Mouse (Mus musculus): ENCODE results near the gene Gorasp1. TPM values are rescaled to one million over a fixed set of nuclear protein-coding genes. Genes with fewer than 3 reads are reported as not detected.

Gorasp1 gene
- polyA plus RNA-seq (2016; fragmentation: Nextera tagmentation; extraction: Ambion mirVana), result 27.8 and 29.6 TPM in 2 replicates

DNA sequence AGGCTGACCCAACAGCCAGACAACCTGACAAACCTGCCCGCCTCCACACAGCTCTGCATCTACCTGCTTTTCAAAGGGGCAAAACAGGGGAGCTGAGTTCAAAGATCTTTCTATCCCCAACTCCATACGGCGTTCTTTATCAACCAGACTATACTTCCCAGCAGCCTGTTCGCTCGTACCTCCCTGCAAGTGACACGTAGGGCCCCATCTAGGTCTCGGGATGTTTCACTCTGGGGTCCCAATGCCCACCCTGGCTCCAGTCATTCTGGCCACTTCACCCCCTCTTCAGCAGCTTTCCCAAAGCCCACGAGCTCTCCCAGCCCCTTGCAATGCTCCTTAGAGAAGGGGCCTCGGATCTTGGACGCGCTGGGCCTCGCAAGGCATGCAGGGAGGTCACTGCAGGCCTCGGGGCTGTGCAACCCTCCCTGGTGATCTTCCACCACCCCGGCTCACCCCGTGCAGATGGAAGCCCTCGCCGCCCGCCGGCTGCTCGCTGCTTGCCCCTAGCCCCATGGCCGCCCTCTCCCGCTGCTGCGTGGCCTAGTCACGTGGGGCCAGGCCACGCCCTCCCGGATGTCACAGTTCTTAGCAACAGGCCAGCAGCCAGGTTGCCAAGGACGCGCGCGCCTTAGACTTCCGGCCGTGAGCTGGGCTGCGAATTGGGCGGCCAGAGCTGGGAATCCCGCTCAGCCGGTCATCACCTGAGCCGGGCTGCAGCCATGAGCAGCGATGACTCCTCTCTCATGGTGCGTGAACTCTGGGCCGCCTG is at the start of gene Gorasp1, which contains the start of gene Ttc21a:
TSS of gene Gorasp1 (minus strand) at position 561 of the 769 bp plus-strand sequence.
TSS of gene Ttc21a (plus strand) at position 602 of the 769 bp plus-strand sequence.
- Histone ChIP-seq H3K27ac (peak within 1 kb of the TSS; percentile 93), H3K27me3 (ENCODE audit: insufficient read depth, poor library complexity, severe bottlenecking) (no peaks in the 10 kb centered on the region), H3K4me3 (peak within 1 kb of the TSS; percentile 75), H3K4me1 (replicated peaks) (peaks cover 36% of the 10 kb centered on the region), H3K36me3 (peaks cover 10% of the 10 kb centered on the region), H3K9me3 (no peaks in the 10 kb centered on the region)
- peak; percentile 95 for DNase-seq (ENCODE audit: low spot score)
- 4% methylated on average over 40 of the region's 40 CpGs for WGBS

DNA sequence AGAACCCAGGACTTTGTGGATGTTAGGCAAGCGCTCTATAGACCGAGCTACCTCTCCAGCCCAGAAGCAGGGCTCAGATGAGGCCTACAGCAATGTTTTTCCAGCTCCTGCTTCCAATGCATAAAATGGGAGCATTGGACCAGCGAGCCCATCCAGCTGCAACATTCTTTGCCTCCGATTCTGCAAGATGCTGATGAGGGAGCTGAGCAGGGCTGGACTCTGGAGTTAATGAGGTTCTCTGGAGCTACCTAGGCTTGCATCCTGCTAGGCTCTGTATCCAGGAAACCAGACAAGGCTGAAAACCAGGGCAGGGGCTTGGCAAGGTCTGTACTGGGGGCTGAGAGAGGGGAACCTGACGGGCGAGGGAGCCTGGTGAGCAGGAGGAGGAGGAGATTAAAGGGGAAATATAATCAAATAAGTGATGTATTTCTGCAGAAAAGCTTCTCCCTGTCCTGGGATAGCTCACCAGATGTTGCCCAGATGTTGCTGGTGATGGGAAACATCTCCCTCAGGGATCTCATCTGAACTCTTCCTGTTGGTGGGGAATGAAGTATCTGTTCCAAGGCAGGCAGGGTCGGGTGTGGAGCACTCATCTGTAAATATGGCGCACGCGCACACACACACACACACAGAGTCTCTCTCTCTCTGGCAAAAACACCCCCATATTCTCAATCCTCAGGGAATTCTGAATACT is 48.7 kb upstream of the Gorasp1 start:
- H3K4me1 ChIP-seq (replicated peaks), result peaks cover 41% of the 10 kb centered on the region
- WGBS, result 77% methylated on average over 10 of the region's 10 CpGs
- H3K4me3 ChIP-seq, result no peak overlapping the region
- H3K27ac ChIP-seq, result no peak overlapping the region
- H3K9me3 ChIP-seq, result no peaks in the 10 kb centered on the region
- no peak for DNase-seq (ENCODE audit: low spot score)
- H3K36me3 ChIP-seq, result no peaks in the 10 kb centered on the region
- peaks cover 27% of the 10 kb centered on the region for H3K27me3 ChIP-seq (ENCODE audit: insufficient read depth, poor library complexity, severe bottlenecking)

DNA sequence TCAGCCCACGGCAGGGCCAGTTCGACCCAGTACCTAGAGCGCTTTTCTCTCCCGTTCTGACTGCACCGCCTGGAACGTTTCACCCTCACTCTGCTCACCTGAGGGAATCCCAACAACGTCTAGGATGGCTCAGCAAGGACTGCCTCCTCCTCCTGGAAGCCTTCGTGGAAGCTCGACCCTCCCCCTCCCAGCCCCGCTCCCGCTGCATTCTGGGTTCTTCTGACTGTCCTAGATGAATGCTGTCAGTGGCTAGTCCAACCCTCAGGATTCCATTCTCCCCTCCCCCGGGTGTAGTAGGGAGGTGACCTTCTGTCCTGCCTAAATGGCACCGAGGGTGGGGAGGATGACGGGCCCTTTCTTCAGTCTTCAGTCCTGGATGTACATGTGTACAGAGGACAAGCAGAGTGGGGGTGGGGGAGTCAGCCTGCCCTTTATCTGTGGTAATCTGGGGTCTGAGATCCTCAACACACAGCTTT is 47.2 kb upstream of the Gorasp1 start, which contains the start of gene Csrnp1:
TSS of gene Csrnp1 (minus strand) at position 123 of the 476 bp plus-strand sequence.
- Histone ChIP-seq H3K9me3 (no peaks in the 10 kb centered on the region), H3K36me3 (no peaks in the 10 kb centered on the region), H3K4me1 (replicated peaks) (peaks cover 56% of the 10 kb centered on the region), H3K27ac (peak within 1 kb of the TSS; percentile 86), H3K27me3 (ENCODE audit: insufficient read depth, poor library complexity, severe bottlenecking) (peaks cover 27% of the 10 kb centered on the region), H3K4me3 (peak within 1 kb of the TSS; percentile 69)
- DNase-seq (ENCODE audit: low spot score), result peak; percentile 61
- WGBS, result 2% methylated on average over 14 of the region's 14 CpGs

DNA sequence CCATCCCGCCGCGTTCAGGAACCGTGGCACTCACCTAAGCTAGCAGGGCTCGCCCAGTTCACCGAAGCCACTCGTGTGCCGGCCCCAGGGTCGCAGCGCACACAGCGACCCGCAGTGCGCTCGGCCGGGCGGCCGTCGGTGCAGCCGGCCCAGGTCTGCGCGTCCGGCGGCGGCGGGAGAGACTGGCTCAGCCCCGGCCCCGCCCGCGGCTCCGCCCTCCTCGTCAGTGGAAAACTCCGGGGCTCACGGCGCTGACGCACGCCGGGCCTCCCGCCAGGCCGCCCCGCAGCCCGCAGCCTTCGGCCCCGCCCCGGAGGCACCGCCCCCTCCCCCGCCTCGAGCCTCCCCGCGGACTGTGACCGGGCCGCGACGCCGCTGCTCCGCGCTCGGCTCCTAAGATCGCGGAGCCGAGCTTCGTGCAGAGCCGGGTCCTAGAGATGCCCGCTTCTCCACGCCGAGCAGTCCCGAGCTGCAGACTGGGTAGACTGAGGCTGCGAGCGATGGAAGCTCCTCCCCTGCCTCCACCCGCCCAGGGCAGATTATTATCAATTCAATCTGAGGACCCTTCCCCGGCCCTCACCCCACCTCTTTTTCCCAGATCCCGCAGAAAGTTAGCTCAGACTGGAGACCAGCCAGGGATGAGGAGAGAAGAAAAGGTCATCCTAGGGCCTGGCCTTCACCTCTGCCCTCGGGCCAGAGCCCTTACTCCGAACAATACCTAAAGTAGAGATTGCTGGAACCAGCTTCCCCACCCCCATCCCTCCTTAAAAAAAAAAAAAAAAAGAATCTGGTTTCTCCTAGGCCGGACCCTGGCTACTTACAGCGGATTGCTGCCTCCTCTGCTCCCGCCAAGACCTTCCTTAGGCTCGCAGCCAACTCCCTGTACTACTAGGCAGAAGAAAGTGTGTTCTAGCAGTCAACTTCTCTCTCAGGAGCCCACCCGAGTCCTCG is 46.5 kb upstream of the Gorasp1 start:
- H3K4me1 ChIP-seq (replicated peaks), result peaks cover 63% of the 10 kb centered on the region
- no peaks in the 10 kb centered on the region for H3K36me3 ChIP-seq
- no peaks in the 10 kb centered on the region for H3K9me3 ChIP-seq
- under 1% methylated on average over 79 of the region's 79 CpGs for WGBS
- H3K4me3 ChIP-seq, result peak overlapping the region; percentile 69
- H3K27ac ChIP-seq, result peak overlapping the region; percentile 86
- H3K27me3 ChIP-seq (ENCODE audit: insufficient read depth, poor library complexity, severe bottlenecking), result peaks cover 27% of the 10 kb centered on the region
- peak; percentile 79 for DNase-seq (ENCODE audit: low spot score)

DNA sequence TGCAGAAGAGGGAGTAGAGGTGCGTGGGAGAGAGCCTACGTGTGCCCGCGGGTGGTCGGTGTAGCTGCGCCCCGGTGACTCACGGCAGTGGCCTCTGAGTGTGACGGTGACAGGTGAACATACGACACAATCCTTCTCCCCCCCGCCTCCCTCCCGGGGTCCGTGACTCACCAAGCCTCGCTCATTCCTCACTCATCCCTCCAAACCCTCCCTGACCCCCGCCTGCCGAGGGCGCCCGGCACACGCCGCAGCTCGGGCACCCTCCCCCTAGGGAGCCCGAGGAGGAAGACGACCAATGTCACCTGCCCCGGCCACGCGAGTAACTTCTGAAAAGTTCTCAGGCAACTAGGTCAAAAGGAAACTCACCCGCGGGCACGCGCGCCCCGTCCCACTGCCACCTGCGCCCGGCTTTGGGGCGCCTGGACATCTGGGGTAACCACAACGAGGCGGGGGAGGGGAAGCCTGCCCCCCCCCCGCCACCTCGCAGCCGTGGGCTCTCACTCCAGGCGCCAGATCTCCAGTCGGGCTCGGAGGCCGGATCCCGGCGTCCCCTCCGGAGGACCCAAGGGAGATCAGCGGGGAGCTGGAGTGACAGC is 45.7 kb upstream of the Gorasp1 start:
- WGBS, result 0% methylated on average over 48 of the region's 48 CpGs
- H3K27me3 ChIP-seq (ENCODE audit: insufficient read depth, poor library complexity, severe bottlenecking), result peaks cover 27% of the 10 kb centered on the region
- DNase-seq (ENCODE audit: low spot score), result peak; percentile 23
- peaks cover 71% of the 10 kb centered on the region for H3K4me1 ChIP-seq (replicated peaks)
- H3K4me3 ChIP-seq, result peak overlapping the region; percentile 69
- H3K36me3 ChIP-seq, result no peaks in the 10 kb centered on the region
- no peaks in the 10 kb centered on the region for H3K9me3 ChIP-seq
- peak overlapping the region; percentile 86 for H3K27ac ChIP-seq

DNA sequence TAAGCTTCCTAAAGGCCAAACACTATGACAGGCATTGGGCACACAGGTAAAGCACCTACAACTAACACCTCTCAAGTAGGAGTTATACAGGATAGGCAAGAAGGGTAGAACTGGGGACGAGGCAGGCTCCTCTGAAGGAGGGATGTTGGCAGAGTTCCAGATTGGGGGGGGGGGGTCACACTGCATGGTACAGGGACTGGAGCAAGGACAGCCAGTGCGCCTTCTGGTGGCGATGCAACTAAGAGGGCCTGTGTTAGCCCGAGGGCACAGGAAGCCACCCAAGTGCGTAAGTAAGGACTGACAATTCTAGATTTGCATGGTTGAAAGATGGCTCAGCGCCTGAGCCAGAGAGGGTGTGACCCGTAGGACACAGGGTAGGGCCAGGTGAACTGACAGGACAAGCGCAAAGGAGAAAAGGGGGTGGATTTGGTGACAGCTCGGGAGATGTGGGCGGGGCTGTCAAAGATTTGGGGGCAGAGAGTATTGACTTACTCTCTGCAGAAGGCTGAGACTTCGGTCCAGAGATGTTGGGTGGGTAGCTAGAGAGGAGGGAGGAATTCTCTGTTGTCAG is 45.0 kb upstream of the Gorasp1 start:
- Histone ChIP-seq H3K4me1 (replicated peaks) (peaks cover 78% of the 10 kb centered on the region), H3K27ac (peak overlapping the region; percentile 90)
- 1% methylated on average over 11 of the region's 11 CpGs for WGBS

DNA sequence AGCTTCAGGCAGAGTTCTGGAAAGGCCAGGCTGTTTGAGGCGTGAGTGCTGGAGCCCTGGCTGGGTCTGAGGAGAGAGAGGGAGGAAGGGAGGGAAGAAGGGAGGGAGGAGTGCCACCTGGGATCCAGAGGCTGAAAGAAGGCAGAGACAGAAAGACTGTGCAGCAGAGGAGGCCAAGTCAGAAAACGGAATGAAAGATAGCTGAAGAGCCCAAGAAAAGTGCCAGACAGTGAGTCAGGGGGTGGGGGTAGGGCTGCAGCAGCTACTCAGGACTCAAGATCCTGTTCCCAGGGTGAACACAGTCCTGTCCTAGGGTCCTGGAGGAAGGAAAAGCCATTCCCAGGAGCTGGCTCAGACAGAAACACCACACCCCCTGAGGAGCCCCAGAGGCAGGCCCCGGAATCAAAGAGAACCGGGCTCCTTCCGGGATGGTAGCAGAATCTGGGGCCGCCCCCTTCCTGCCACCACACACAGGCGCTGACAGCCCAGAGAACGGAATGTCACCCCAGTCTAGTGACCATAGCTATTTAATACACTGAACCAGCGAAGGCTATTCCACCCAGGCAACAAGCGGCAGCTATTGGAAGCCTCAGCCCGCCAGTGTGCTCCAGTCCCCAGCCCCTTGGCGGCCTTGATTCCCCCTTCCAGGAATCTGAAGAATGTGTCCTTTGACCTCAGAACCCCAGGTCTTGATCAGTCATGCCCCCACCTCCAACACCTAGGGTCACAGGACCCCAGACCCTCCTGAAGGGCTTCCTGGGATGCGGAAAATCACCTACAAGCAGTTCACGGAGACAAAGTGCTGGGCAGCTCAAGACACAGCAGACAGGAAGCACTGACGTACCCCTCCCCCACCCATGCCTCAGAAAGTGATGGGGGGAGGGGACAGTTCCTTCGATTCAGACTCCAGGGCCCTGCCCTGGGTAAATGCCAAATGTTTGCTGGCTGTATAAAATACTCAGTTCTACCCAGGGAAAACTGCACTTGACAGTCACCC is 44.1 kb upstream of the Gorasp1 start:
- H3K9me3 ChIP-seq, result no peaks in the 10 kb centered on the region
- WGBS, result 0% methylated on average over 16 of the region's 16 CpGs
- H3K4me1 ChIP-seq (replicated peaks), result peaks cover 87% of the 10 kb centered on the region
- peak overlapping the region; percentile 69 for H3K4me3 ChIP-seq
- no peaks in the 10 kb centered on the region for H3K36me3 ChIP-seq
- H3K27ac ChIP-seq, result peak overlapping the region; percentile 90
- H3K27me3 ChIP-seq (ENCODE audit: insufficient read depth, poor library complexity, severe bottlenecking), result peaks cover 22% of the 10 kb centered on the region
- DNase-seq (ENCODE audit: low spot score), result peak; percentile 78

More for the DNA sequence above, 45.0 kb upstream of the Gorasp1 start:
- Histone ChIP-seq H3K36me3 (no peaks in the 10 kb centered on the region), H3K9me3 (no peaks in the 10 kb centered on the region), H3K4me3 (peak overlapping the region; percentile 69), H3K27me3 (ENCODE audit: insufficient read depth, poor library complexity, severe bottlenecking) (peaks cover 26% of the 10 kb centered on the region)
- peak; percentile 60 for DNase-seq (ENCODE audit: low spot score)

DNA sequence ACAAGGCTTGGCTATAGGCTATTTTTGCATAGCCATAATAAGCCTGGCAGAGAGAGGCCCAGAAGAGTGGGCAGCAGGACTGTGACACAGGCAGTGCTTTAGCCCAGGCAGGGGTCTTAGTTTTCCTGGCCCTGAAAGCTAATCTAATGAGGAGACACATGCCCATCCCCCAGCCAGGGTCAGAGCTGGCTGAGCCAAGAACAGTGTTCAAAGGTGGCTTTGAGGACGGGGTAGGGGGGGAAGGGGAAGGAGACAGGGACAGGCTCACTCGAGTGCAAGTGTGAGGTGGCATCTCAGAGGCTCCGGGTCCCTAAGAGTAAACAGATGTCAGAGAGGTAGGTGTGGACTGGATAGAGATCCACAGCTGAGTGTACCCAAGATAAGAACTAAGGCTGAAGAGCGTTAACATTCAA is 43.4 kb upstream of the Gorasp1 start:
- DNase-seq (ENCODE audit: low spot score), result peak; percentile 31
- Histone ChIP-seq H3K9me3 (no peaks in the 10 kb centered on the region), H3K36me3 (no peaks in the 10 kb centered on the region), H3K27me3 (ENCODE audit: insufficient read depth, poor library complexity, severe bottlenecking) (peaks cover 18% of the 10 kb centered on the region), H3K4me3 (peak overlapping the region; percentile 69), H3K27ac (peak overlapping the region; percentile 90), H3K4me1 (replicated peaks) (peaks cover 87% of the 10 kb centered on the region)
- 5% methylated on average over 4 of the region's 4 CpGs for WGBS

DNA sequence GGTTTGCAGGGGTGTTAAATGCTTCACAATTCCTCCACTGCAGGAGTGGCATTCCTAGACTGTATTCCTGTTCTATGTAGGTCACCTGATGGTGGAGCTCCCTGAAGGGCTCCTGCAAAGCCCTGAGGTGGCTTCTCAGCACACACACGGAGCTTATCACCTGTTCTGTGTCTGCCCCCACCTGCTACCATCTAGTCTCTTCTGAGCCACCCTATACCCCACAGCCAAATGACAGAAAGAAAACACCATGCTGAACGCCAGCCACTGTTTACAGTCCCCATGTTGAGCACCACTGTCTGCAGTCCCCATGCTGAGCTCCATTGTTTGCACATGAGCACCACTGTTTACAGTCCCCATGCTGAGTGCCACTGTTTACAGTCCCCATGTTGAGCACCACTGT is 42.4 kb upstream of the Gorasp1 start:
- 48% methylated on average over 2 of the region's 2 CpGs for WGBS
- DNase-seq (ENCODE audit: low spot score), result no peak
- H3K27ac ChIP-seq, result peak overlapping the region; percentile 50
- H3K4me3 ChIP-seq, result no peak overlapping the region
- peaks cover 17% of the 10 kb centered on the region for H3K27me3 ChIP-seq (ENCODE audit: insufficient read depth, poor library complexity, severe bottlenecking)
- peaks cover 4% of the 10 kb centered on the region for H3K36me3 ChIP-seq
- no peaks in the 10 kb centered on the region for H3K9me3 ChIP-seq
- peaks cover 83% of the 10 kb centered on the region for H3K4me1 ChIP-seq (replicated peaks)

DNA sequence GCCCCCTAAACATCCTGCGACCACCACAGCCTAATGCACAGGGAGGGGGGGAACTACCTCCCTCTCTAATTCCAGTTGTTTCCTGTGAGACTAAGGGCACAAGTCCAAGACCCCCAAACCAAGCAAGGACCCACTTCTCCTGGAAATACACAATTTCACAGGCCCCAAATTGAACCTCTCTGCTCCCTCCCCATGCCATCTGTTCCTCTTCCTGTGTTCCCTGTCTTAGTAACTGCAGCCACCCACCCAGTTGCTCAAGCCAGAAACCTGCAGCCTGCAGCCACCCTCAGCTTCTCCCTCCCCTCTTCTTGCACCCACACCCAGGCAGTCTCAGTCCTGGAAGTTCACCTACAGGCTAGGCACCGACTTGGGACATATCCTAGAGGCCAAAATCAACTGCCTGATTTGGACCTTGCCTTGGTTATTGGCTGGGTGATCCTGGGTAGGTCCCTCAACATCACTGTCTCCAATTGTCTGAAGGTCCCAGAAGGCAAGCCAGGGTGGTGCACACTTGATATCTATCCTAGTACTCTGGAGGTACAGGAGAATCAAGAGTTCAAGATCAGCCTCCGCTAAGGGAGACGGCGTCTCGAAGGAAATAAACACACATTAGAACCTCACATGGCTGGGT is 41.6 kb upstream of the Gorasp1 start:
- peak overlapping the region; percentile 24; the same call in 1 of the 2 replicates for H3K27ac ChIP-seq
- no peak overlapping the region for H3K4me3 ChIP-seq
- H3K27me3 ChIP-seq (ENCODE audit: insufficient read depth, poor library complexity, severe bottlenecking), result peaks cover 12% of the 10 kb centered on the region
- 87% methylated on average over 6 of the region's 6 CpGs for WGBS
- H3K4me1 ChIP-seq (replicated peaks), result peaks cover 74% of the 10 kb centered on the region
- H3K36me3 ChIP-seq, result peaks cover 11% of the 10 kb centered on the region
- H3K9me3 ChIP-seq, result no peaks in the 10 kb centered on the region
- no peak for DNase-seq (ENCODE audit: low spot score)

Measured in hindbrain, embryonic 10.5 days (tissue).